Mouse (Mus musculus) CH12.LX (cell line): Measurements from ENCODE around the gene Ush2a. TPM values are rescaled to one million over a fixed set of nuclear protein-coding genes. Genes with fewer than 3 reads are reported as not detected.

Experiments used
- DNase-seq: peaks from one replicate; pipeline ENCODE4 v3.0.0-alpha.2; 2013; ENCODE audit errors: extremely low read depth
- H3K27ac ChIP-seq: 2 replicates; pipeline ENCODE4 v1.5.1; 2012; ENCODE audit warnings: low read depth, mild to moderate bottlenecking, control low read depth, moderate library complexity; ENCODE audit not compliant: insufficient read depth
- H3K27me3 ChIP-seq: replicated peaks from 2 replicates; pipeline ENCODE3; 2012; ENCODE audit warnings: inconsistent platforms
- H3K36me3 ChIP-seq, 2 experiments: replicated peaks in 1 of 2; 2 replicates each; pipeline versions ENCODE3 to v1.6.1; 2012; ENCODE audit warnings: inconsistent platforms in 1 of 2, low read length in 1 of 2, mild to moderate bottlenecking in 1 of 2, mixed read lengths in 1 of 2, moderate library complexity in 1 of 2; ENCODE audit not compliant: control insufficient read depth in 1 of 2, insufficient read depth in 1 of 2
- H3K4me1 ChIP-seq, 2 experiments: 2 replicates each; pipeline ENCODE4 v1.6.1; 2012; ENCODE audit warnings: inconsistent platforms in 1 of 2, moderate library complexity in 1 of 2; ENCODE audit not compliant: insufficient read depth in 2 of 2, control insufficient read depth in 1 of 2
- H3K4me2 ChIP-seq: 2 replicates; pipeline ENCODE4 v1.6.1; 2012; ENCODE audit warnings: low read depth, mild to moderate bottlenecking, control low read depth; ENCODE audit not compliant: poor library complexity, insufficient read depth, severe bottlenecking
- H3K4me3 ChIP-seq, 3 experiments: fragments of 150-350 bp in 1 of 3; sonication (generic) in 1 of 3; replicated peaks in 1 of 3; 2 replicates each; pipeline versions ENCODE3 to v1.5.1; 2011 to 2012; ENCODE audit warnings: low read depth in 2 of 3, low read length in 2 of 3, mild to moderate bottlenecking in 2 of 3, moderate library complexity in 2 of 3, control low read depth in 1 of 3, improper control_type of control experiment in 1 of 3, inconsistent platforms in 1 of 3, mixed read lengths in 1 of 3; ENCODE audit not compliant: poor library complexity in 1 of 3
- H3K79me2 ChIP-seq: replicated peaks from 2 replicates; pipeline ENCODE4 v1.6.1; 2012; ENCODE audit warnings: mild to moderate bottlenecking, moderate library complexity; ENCODE audit not compliant: control insufficient read depth, poor library complexity, insufficient read depth, severe bottlenecking; ENCODE audit errors: extremely low read depth
- H3K9ac ChIP-seq: 2 replicates; pipeline ENCODE4 v1.6.1; 2012; ENCODE audit warnings: low read depth, mild to moderate bottlenecking, control low read depth, moderate library complexity; ENCODE audit not compliant: insufficient read depth
- H3K9me3 ChIP-seq: replicated peaks from 2 replicates; pipeline ENCODE3; 2012; ENCODE audit warnings: low read length, inconsistent platforms, mixed read lengths
- BHLHE40 ChIP-seq: IDR thresholded peaks from 2 replicates; pipeline ENCODE4 v1.6.1; 2011; ENCODE audit warnings: mild to moderate bottlenecking, low read depth, low read length, improper control_type of control experiment
- CHD1 ChIP-seq: IDR thresholded peaks from 2 replicates; pipeline ENCODE4 v1.6.1; 2012; ENCODE audit warnings: low read depth, low read length, improper control_type of control experiment, inconsistent platforms
- GABPA ChIP-seq: IDR thresholded peaks from 2 replicates; pipeline ENCODE4 v1.6.1; 2012; ENCODE audit warnings: low read depth, low read length, improper control_type of control experiment, inconsistent platforms; ENCODE audit not compliant: insufficient replicate concordance
- JUN ChIP-seq: IDR thresholded peaks from 2 replicates; pipeline ENCODE4 v1.6.1; 2011; ENCODE audit warnings: low read depth, mild to moderate bottlenecking, low read length, improper control_type of control experiment, moderate library complexity; ENCODE audit not compliant: insufficient read depth
- JUND ChIP-seq: conservative IDR thresholded peaks from 2 replicates; pipeline ENCODE4 v1.6.1; 2011; ENCODE audit warnings: low read depth, low read length, improper control_type of control experiment
- MAX ChIP-seq: IDR thresholded peaks from 2 replicates; pipeline ENCODE4 v1.6.1; 2011; ENCODE audit warnings: low read length, improper control_type of control experiment
- NRF1 ChIP-seq: IDR thresholded peaks from 2 replicates; pipeline ENCODE4 v1.6.1; 2014; ENCODE audit warnings: low read depth, mild to moderate bottlenecking, inconsistent platforms, low read length, improper control_type of control experiment, moderate library complexity
- PAX5 ChIP-seq: IDR thresholded peaks from 2 replicates; pipeline ENCODE4 v1.6.1; 2012; ENCODE audit warnings: low read length, inconsistent platforms, mixed read lengths
- RAD21 ChIP-seq: IDR thresholded peaks from 2 replicates; pipeline ENCODE4 v1.6.1; 2011; ENCODE audit warnings: low read depth, mild to moderate bottlenecking, low read length, improper control_type of control experiment, moderate library complexity
- RCOR1 ChIP-seq: conservative IDR thresholded peaks from 2 replicates; pipeline ENCODE4 v1.6.1; 2012; ENCODE audit warnings: low read depth, mild to moderate bottlenecking, inconsistent platforms, low read length, improper control_type of control experiment
- TBP ChIP-seq: conservative IDR thresholded peaks from 2 replicates; pipeline ENCODE4 v1.6.1; 2011; ENCODE audit warnings: low read depth, low read length, improper control_type of control experiment
- USF2 ChIP-seq: conservative IDR thresholded peaks from 2 replicates; pipeline ENCODE4 v1.6.1; 2011; ENCODE audit warnings: low read depth, low read length, improper control_type of control experiment
- ZKSCAN1 ChIP-seq: IDR thresholded peaks from 2 replicates; pipeline ENCODE4 v1.6.1; 2012; ENCODE audit warnings: low read depth, inconsistent platforms, low read length, improper control_type of control experiment, borderline replicate concordance
- ZMIZ1 ChIP-seq: IDR thresholded peaks from 2 replicates; pipeline ENCODE4 v1.6.1; 2012; ENCODE audit warnings: low read depth, mild to moderate bottlenecking, inconsistent platforms, low read length, improper control_type of control experiment
- ZNF384 ChIP-seq: IDR thresholded peaks from 2 replicates; pipeline ENCODE4 v1.6.1; 2012; ENCODE audit warnings: low read depth, low read length, improper control_type of control experiment, inconsistent platforms
- dilution Hi-C: fragments of 300-500 bp; cut with MboI; formaldehyde crosslinking; loops from 2 replicates; pipeline ENCODE4 v1.14.3; 2020; ENCODE audit warnings: low sequenced_read_pairs; ENCODE audit not compliant: extremely low pct_unique_long_range_greater_than_20kb, extremely low pct_ligation_motif_present
- in situ Hi-C: fragments of 300-500 bp; cut with MboI; formaldehyde crosslinking; loops from 3 replicates; pipeline ENCODE4 v1.14.3; 2019; ENCODE audit warnings: low sequenced_read_pairs, low pct_ligation_motif_present, low pct_unique_long_range_greater_than_20kb, mixed read lengths
- polyA plus RNA-seq: library from polyadenylated mRNA; unstranded; fragments of >175 nt; gene quantifications from 2 replicates; pipeline ENCODE4 v1.2.1, GENCODE M21; 2012; ENCODE audit warnings: low read depth; ENCODE audit not compliant: insufficient read length
- total RNA-seq, 2 experiments: library from RNA; depleted of rRNA; stranded (reverse); fragments of 300-350 nt in 1 of 2; fragments of >200 nt in 1 of 2; gene quantifications; 2 replicates each; pipeline ENCODE4 v1.2.3; 2012 to 2014

Ush2a gene
- total and polyA plus RNA-seq, 3 experiments: not detected

DNA sequence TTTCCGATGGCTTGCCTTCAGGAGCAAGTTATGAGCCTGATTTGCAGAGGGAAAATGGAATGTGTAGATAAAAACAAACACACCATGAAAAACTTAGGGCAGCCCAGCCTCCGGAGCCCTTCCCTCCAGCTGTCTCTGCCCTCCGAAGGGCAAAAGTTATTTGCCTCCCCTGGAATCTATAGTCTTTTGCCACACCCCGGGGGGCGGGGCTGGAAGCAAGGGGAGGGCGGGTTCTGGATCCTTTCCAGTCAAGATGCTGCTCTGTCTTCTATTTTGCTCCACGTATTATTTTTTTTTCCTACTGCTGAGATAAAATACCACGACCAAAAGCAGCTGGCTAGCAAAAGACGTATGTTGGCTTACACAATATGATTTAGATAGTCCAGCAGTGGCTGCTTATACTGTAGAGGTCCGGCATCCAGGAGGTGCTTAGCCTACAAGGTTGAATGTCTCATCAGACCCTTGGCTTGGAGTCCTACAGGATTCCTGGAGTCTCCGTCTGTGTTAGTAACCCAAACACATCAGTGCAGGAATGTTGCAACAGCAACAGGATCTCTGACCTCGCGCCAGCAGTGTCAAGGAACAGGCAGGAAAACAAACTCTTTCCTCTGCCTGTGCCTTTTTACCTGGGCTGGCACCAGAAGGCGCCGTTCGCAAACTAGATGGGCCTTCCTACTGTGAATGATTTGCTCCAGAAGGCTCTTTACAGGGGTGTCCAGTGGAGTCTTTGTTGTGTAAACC, 751.2 kb downstream of the Ush2a start:
- Histone ChIP-seq H3K9me3 (no peaks in the 10 kb centered on the region), H3K4me1 (peaks cover 5 to 14% of the 10 kb centered on the region in 2 experiments), H3K36me3 (no peaks in the 10 kb centered on the region), H3K4me3 (no peak overlapping the region), H3K9ac (no peak overlapping the region), H3K79me2 (no peaks in the 10 kb centered on the region), H3K4me2 (no peak overlapping the region), H3K27me3 (no peaks in the 10 kb centered on the region), H3K27ac (no peak overlapping the region)
- in situ Hi-C loops (no loop called here), dilution Hi-C loops (no loop called here)
- TF ChIP-seq RCOR1 (no peak), BHLHE40 (no peak), JUND (no peak), ZKSCAN1 (no peak), ZNF384 (no peak), JUN (no peak)
- no peak for DNase-seq

DNA sequence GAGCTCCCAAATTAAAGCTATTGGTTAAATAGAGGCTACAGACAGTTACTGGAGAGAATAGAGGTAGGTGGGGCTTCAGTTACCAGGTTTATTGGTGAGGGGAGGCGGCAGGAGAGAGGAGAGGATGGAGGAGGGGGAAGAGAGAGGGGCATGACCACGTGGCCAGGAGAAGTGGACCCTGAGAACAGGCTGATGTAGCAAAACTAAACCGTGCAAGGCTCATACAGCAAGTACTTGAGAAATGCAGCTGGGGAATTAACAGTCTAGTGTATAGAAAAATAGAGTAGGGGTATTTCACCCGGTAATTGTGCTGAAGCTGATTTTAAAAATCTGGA, 751.7 kb downstream of the Ush2a start:
- dilution Hi-C loops: no loop called here
- Histone ChIP-seq H3K9ac (no peak overlapping the region), H3K4me1 (peaks cover 5 to 12% of the 10 kb centered on the region in 2 experiments), H3K4me2 (no peak overlapping the region), H3K27me3 (no peaks in the 10 kb centered on the region), H3K9me3 (no peaks in the 10 kb centered on the region), H3K36me3 (no peaks in the 10 kb centered on the region), H3K27ac (no peak overlapping the region), H3K4me3 (no peak overlapping the region), H3K79me2 (no peaks in the 10 kb centered on the region)
- TF ChIP-seq MAX (no peak), PAX5 (no peak), RAD21 (no peak), NRF1 (no peak), CHD1 (no peak), USF2 (no peak), JUND (no peak), ZMIZ1 (no peak), ZNF384 (no peak), GABPA (no peak), TBP (no peak)
- no peak for DNase-seq
- in situ Hi-C loops: no loop called here
